Mouse (Mus musculus) cerebellum, postnatal 14 days (tissue): ENCODE results near the gene Hist1h3b.
A peak's percentile ranks its signal among the peaks of the same experiment; 100 is the strongest.
"Not testable (repeated sequence)": the region's sequence is repeated elsewhere in the genome, so short reads cannot be mapped to it uniquely, and the experiment has no call there.

Source experiments
- DNase-seq, 2 experiments: peaks; one replicate each; pipeline ENCODE4 v3.0.0; 2021; ENCODE audit warnings: mixed read lengths in 2 of 2

The Hist1h3b gene

GRCm38 (mm10) chr13:23756790-23757189, 4.7 kb downstream of the Hist1h3b start, which contains the start of gene Hist1h4b:
Gene Hist1h4b, plus strand, starts transcription at chr13:23757013.
- DNase-seq, result peak; percentile 83 to 91

- peak in 1 of 2 experiments; percentile 22 for DNase-seq
Observed at GRCm38 (mm10) chr13:23757211-23757773, 5.2 kb downstream of the Hist1h3b start.

GRCm38 (mm10) chr13:23757921-23758320, 5.9 kb downstream of the Hist1h3b start:
- no peak for DNase-seq

GRCm38 (mm10) chr13:23759251-23759771, 7.2 kb downstream of the Hist1h3b start:
- no peak for DNase-seq

GRCm38 (mm10) chr13:23759916-23760239, 7.8 kb downstream of the Hist1h3b start:
- no peak for DNase-seq

GRCm38 (mm10) chr13:23760240-23760971, 8.3 kb downstream of the Hist1h3b start:
- DNase-seq, result peak; percentile 22 to 30

- DNase-seq, result peak; percentile 99
Observed at GRCm38 (mm10) chr13:23760972-23761864, 9.2 kb downstream of the Hist1h3b start, which contains the start of gene Hist1h4a. Gene Hist1h4a, minus strand, starts transcription at chr13:23761230.

GRCm38 (mm10) chr13:23761871-23762821, 10.1 kb downstream of the Hist1h3b start, which contains the start of gene Hist1h3a:
Gene Hist1h3a, minus strand, starts transcription at chr13:23762386.
- DNase-seq, result peak; percentile 58 to 70

GRCm38 (mm10) chr13:23763242-23763585, 11.1 kb downstream of the Hist1h3b start:
- no peak for DNase-seq

GRCm38 (mm10) chr13:23763586-23764323, 11.7 kb downstream of the Hist1h3b start, which contains the start of gene Hist1h1a:
Gene Hist1h1a, plus strand, starts transcription at chr13:23763666.
- peak; percentile 82 to 84 for DNase-seq

GRCm38 (mm10) chr13:23764324-23765171, 12.5 kb downstream of the Hist1h3b start:
- no peak for DNase-seq

- no peak for DNase-seq
Observed at GRCm38 (mm10) chr13:23765172-23765513, 13.1 kb downstream of the Hist1h3b start.

GRCm38 (mm10) chr13:23766772-23767171, 14.7 kb downstream of the Hist1h3b start:
- no peak for DNase-seq

- DNase-seq, result no peak
Observed at GRCm38 (mm10) chr13:23768834-23769397, 16.8 kb downstream of the Hist1h3b start.

- DNase-seq, result not testable (repeated sequence)
Observed at GRCm38 (mm10) chr13:23769613-23770012, 17.5 kb downstream of the Hist1h3b start, which contains the start of gene Trim38. Gene Trim38, plus strand, starts transcription at chr13:23769913.

GRCm38 (mm10) chr13:23772561-23773313, 20.7 kb downstream of the Hist1h3b start:
- DNase-seq, result peak; percentile 20 to 28

- no peak for DNase-seq
Observed at GRCm38 (mm10) chr13:23778339-23778738, 26.3 kb downstream of the Hist1h3b start.

- DNase-seq, result no peak
Observed at GRCm38 (mm10) chr13:23779025-23779424, 27.0 kb downstream of the Hist1h3b start.

- DNase-seq, result peak; percentile 64 to 69
Observed at GRCm38 (mm10) chr13:23792520-23792919, 40.5 kb downstream of the Hist1h3b start.
